Mouse (Mus musculus) thymus, postnatal 10 days (tissue): ENCODE data around the gene Tgm6.

ENCODE experiments used
- DNase-seq, 2 experiments: peaks; one replicate each; pipeline ENCODE4 v3.0.0; 2021; ENCODE audit warnings: low spot score in 2 of 2

The Tgm6 gene

GRCm38 (mm10) chr2:130178381-130178705, 66.1 kb downstream of the Tgm6 start:
- peak in 1 of 2 experiments; percentile 8 for DNase-seq

- peak; percentile 72 to 77 for DNase-seq
These were observed 66.7 kb downstream of the Tgm6 start, which contains the start of gene Snrpb for GRCm38 (mm10) chr2:130178706-130179506. TSS of gene Snrpb (minus strand) at chr2:130179403.

- no peak for DNase-seq
These were observed 67.3 kb downstream of the Tgm6 start for GRCm38 (mm10) chr2:130179507-130180019.

- DNase-seq = no peak
These were observed 76.2 kb downstream of the Tgm6 start for GRCm38 (mm10) chr2:130188391-130188790.

- no peak for DNase-seq
These were observed 82.7 kb downstream of the Tgm6 start, which contains the start of gene Tmc2 for GRCm38 (mm10) chr2:130194894-130195293. TSS of gene Tmc2 (plus strand) at chr2:130195194.

- DNase-seq = no peak
These were observed 88.7 kb downstream of the Tgm6 start for GRCm38 (mm10) chr2:130200961-130201360.
